Mouse (Mus musculus) thymus, adult 2 months (tissue): ENCODE measurements around the gene Fam69a. TPM values are rescaled to one million over a fixed set of nuclear protein-coding genes. Genes with fewer than 3 reads are reported as not detected.
A peak's percentile ranks its signal among the peaks of the same experiment; 100 is the strongest.
"Not testable (repeated sequence)": the region's sequence is repeated elsewhere in the genome, so short reads cannot be mapped to it uniquely, and the experiment has no call there.

Source experiments
- DNase-seq: peaks from one replicate; pipeline ENCODE4 v3.0.0; 2021
- H3K27ac ChIP-seq: fragments of 200-500 bp; 2 replicates; pipeline ENCODE4 v1.5.1; 2012; ENCODE audit warnings: low read length, control low read depth; ENCODE audit not compliant: control insufficient read depth, insufficient read depth
- H3K27me3 ChIP-seq: fragments of 200-500 bp; 2 replicates; pipeline ENCODE4 v1.6.1; 2012; ENCODE audit warnings: mild to moderate bottlenecking, low read length, moderate library complexity, mixed read lengths; ENCODE audit not compliant: control insufficient read depth, insufficient read depth
- H3K36me3 ChIP-seq: fragments of 200-500 bp; 2 replicates; pipeline ENCODE4 v1.6.1; 2012; ENCODE audit warnings: mild to moderate bottlenecking, low read length, moderate library complexity; ENCODE audit not compliant: control insufficient read depth, insufficient read depth
- H3K4me1 ChIP-seq: fragments of 200-500 bp; replicated peaks from 2 replicates; pipeline ENCODE4 v1.6.1; 2012; ENCODE audit warnings: low read length; ENCODE audit not compliant: control insufficient read depth, insufficient read depth
- H3K4me3 ChIP-seq: fragments of 200-500 bp; 2 replicates; pipeline ENCODE4 v1.5.1; 2012; ENCODE audit warnings: mild to moderate bottlenecking, low read length, control low read depth, moderate library complexity; ENCODE audit not compliant: control insufficient read depth, insufficient read depth
- CTCF ChIP-seq: fragments of 200-500 bp; IDR thresholded peaks from 2 replicates; pipeline ENCODE4 v1.5.1; 2012; ENCODE audit warnings: mild to moderate bottlenecking, control low read depth, low read length, moderate library complexity, borderline replicate concordance; ENCODE audit not compliant: control insufficient read depth, poor library complexity, insufficient read depth; ENCODE audit errors: extremely low read depth
- POLR2A ChIP-seq: fragments of 200-500 bp; IDR thresholded peaks from 2 replicates; pipeline ENCODE4 v1.6.1; 2012; ENCODE audit warnings: mild to moderate bottlenecking, low read length, control low read depth, moderate library complexity; ENCODE audit not compliant: control insufficient read depth, poor library complexity, insufficient read depth; ENCODE audit errors: extremely low read depth
- WGBS: fragments of 180-500 bp; shearing (Covaris S2); methylation state at CpG from one replicate; pipeline ENCODE4 v1.1.7; 2018; 5-methylcytosine and 5-hydroxymethylcytosine counted together
- polyA plus RNA-seq: library from polyadenylated mRNA; depleted of rRNA; stranded (reverse); fragments of >200 nt; gene quantifications from 2 replicates; pipeline ENCODE4 v1.2.3, GENCODE M21; 2012

The Fam69a gene
- polyA plus RNA-seq, 1 experiment = 2.3 TPM

GRCm38 (mm10) chr5:107908514-107909110 lies 78.3 kb downstream of the Fam69a start:
- no peak for DNase-seq
- Histone ChIP-seq H3K27ac (no peak overlapping the region), H3K4me3 (no peak overlapping the region), H3K4me1 (no peaks in the 10 kb centered on the region), H3K36me3 (peaks cover 63% of the 10 kb centered on the region), H3K27me3 (no peaks in the 10 kb centered on the region)
- WGBS = 95% methylated on average over 2 of the region's 2 CpGs
- no peak for TF ChIP-seq POLR2A
- TF ChIP-seq CTCF = no peak

DNA sequence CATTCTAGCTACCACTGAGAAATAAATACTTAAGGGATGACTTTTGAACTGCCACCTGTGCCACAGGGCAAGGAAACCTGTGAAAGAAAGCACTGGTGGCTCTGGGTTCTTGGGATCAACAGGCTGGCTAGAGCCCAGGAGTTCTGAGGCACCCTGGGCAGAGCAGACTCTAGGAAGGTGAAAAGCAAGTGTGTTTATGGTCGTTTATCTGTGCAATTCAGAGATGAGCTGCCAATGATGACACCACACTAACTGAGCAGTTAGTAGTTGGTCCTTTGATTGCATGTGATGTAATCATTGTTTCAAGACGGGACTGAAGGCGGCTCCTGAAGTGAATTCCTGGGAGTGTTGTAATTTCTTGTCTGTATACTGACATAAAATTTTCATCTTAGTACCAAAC lies 82.6 kb downstream of the Fam69a start:
- WGBS = 85% methylated on average over 3 of the region's 3 CpGs
- DNase-seq = no peak
- TF ChIP-seq CTCF (no peak), POLR2A (no peak)
- no peaks in the 10 kb centered on the region for H3K27me3 ChIP-seq
- H3K27ac ChIP-seq = no peak overlapping the region
- H3K36me3 ChIP-seq = peaks cover 70% of the 10 kb centered on the region
- H3K4me1 ChIP-seq = no peaks in the 10 kb centered on the region
- no peak overlapping the region for H3K4me3 ChIP-seq

DNA sequence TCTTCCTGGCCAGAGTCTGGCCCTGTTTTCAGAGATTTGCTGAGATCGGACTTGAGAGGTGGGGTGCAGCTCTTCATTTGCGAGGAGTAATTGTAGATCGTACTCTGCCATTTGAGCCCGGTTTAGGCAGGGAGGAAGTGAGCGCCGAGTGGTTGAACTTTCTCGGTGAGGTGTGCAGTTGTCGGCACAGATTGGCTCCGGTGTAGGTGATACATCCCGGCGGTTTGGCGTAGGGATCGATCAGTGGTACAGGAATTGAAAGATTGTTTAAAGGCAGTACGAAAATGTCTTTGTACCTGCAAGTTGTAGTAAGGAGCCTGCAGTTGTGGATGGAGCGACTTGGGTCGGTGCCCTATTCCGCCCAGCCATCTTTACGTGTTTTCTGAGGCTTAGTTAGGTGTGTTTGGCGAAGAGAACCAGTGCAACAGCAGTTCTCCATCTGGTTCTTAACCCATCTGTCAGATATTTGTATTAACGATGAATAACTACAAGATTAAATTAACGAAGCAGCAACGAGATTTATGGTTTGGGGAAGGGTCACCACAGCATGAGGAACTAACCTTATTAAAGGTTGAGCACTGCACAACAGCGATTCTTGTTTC lies 85.8 kb downstream of the Fam69a start:
- TF ChIP-seq POLR2A (no peak), CTCF (no peak)
- DNase-seq = no peak
- H3K36me3 ChIP-seq = peaks cover 39% of the 10 kb centered on the region

DNA sequence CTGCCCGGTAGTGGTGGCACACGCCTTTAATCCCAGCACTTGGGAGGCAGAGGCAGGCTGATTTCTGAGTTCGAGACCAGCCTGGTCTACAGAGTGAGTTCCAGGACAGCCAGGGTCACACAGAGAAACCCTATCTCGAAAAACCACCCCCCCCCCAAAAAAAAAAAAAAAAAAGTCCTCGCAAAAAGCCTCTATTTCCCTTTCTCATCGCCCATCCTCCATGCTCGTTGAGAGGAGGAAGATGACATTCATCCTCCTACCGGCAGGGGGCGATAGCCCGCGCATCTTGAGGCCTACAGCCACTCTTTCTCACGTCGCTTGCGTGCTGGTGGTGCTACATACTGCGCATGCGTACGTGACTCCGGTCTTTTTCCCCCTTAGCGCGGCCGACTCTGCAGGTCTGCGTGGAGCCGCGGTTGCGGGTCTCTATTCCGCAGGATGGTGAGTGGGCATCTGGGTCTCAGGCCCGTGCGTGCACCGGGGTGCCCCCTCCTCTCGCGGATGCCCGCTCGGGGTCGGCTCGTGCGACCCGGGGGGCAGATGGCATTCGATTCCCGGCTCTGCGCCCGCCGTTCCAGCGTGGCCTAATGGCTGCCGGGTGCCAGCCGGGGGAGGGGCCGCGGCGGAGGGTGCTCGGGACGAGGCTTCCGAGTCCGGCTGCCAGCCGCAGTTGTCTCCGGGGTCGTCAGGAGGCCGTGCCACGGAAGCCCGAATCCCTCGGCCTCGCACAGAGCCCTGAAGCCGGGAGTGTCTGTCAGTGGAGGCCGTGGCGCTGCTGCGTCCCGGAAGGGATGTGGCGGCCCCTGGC lies 86.5 kb downstream of the Fam69a start, which contains the start of gene Rpl5:
Gene Rpl5, plus strand, starts transcription at position 297 of the 808 bp plus-strand sequence.
- DNase-seq = peak; percentile 96
- Histone ChIP-seq H3K4me3 (peak within 1 kb of the TSS; percentile 91), H3K36me3 (peaks cover 32% of the 10 kb centered on the region), H3K27me3 (no peaks in the 10 kb centered on the region), H3K4me1 (no peaks in the 10 kb centered on the region), H3K27ac (peak within 1 kb of the TSS; percentile 32; the same call in 1 of the 2 replicates)
- peak; percentile 74 for TF ChIP-seq POLR2A
- peak; percentile 95 for TF ChIP-seq CTCF
- 4% methylated on average over 66 of the region's 66 CpGs for WGBS

More for the DNA sequence above, 85.8 kb downstream of the Fam69a start:
- WGBS = under 1% methylated on average over 23 of the region's 23 CpGs
- peak overlapping the region; percentile 91 for H3K4me3 ChIP-seq
- peak overlapping the region; percentile 32; the same call in 1 of the 2 replicates for H3K27ac ChIP-seq
- no peaks in the 10 kb centered on the region for H3K4me1 ChIP-seq
- no peaks in the 10 kb centered on the region for H3K27me3 ChIP-seq

- H3K27me3 ChIP-seq = no peaks in the 10 kb centered on the region
- DNase-seq = no peak
- no peak overlapping the region for H3K27ac ChIP-seq
- WGBS = 92% methylated on average over 1 of the region's 1 CpGs
- no peaks in the 10 kb centered on the region for H3K4me1 ChIP-seq
- H3K36me3 ChIP-seq = no peaks in the 10 kb centered on the region
- no peak for TF ChIP-seq CTCF
- no peak for TF ChIP-seq POLR2A
- no peak overlapping the region for H3K4me3 ChIP-seq
These were observed 90.6 kb downstream of the Fam69a start for GRCm38 (mm10) chr5:107896265-107896664.

GRCm38 (mm10) chr5:107894676-107895075 lies 92.2 kb downstream of the Fam69a start:
- 95% methylated on average over 7 of the region's 7 CpGs for whole genome bisulfite sequencing
- Histone ChIP-seq H3K4me1 (no peaks in the 10 kb centered on the region), H3K27ac (no peak overlapping the region), H3K36me3 (no peaks in the 10 kb centered on the region), H3K27me3 (no peaks in the 10 kb centered on the region), H3K4me3 (no peak overlapping the region)
- TF ChIP-seq POLR2A (no peak), CTCF (no peak)
- DNase-seq = no peak

GRCm38 (mm10) chr5:107891515-107891914 lies 95.4 kb downstream of the Fam69a start:
- peak; percentile 10 for DNase-seq
- not testable (repeated sequence) for H3K36me3 ChIP-seq, H3K4me3 ChIP-seq, H3K27me3 ChIP-seq, H3K4me1 ChIP-seq, H3K27ac ChIP-seq
- 71% methylated on average over 1 of the region's 1 CpGs for WGBS
